Mouse (Mus musculus) adrenal gland, postnatal 4 days (tissue): Measurements from ENCODE around the gene Prrt2. TPM values are rescaled to one million over a fixed set of nuclear protein-coding genes. Genes with fewer than 3 reads are reported as not detected.

Source experiments
- DNase-seq, 2 experiments: peaks; one replicate each; pipeline ENCODE4 v3.0.0; 2021 to 2022; ENCODE audit warnings: low spot score in 2 of 2, mixed read lengths in 2 of 2
- long read RNA-seq, 2 experiments: library from polyadenylated mRNA; stranded (forward); transcript quantifications; one replicate each; pipeline ENCODE4 v2.0.0; 2021
- total RNA-seq, 2 experiments: library from RNA; stranded (reverse); gene quantifications; 2 replicates each; pipeline ENCODE4 v1.2.3; 2021

Prrt2 gene
- 10 to 100 TPM in 1 of 2 experiments, 1 to 10 TPM in 1; 7.4 to 11.1 TPM for total RNA-seq
- long read RNA-seq, experiment 1, partial matches to known transcripts = 0 of 1 reads
- long read RNA-seq, experiment 1, other reads (novel, unspliced or antisense) = 0 of 1 reads
- long read RNA-seq, experiment 2, partial matches to known transcripts = 1 of 2 reads
- long read RNA-seq, experiment 2, other reads (novel, unspliced or antisense) = 1 of 2 reads

- peak in 1 of 2 experiments; percentile 38 for DNase-seq
These were observed at the start of gene Prrt2, which contains the start of gene Gm42742 for GRCm38 (mm10) chr7:127020901-127021562. Gene Prrt2, minus strand, starts transcription at chr7:127021211. Gene Gm42742, minus strand, starts transcription at chr7:127021097.

GRCm38 (mm10) chr7:127066317-127066716, 45.3 kb upstream of the Prrt2 start:
- DNase-seq = no peak

GRCm38 (mm10) chr7:127065538-127065937, 44.5 kb upstream of the Prrt2 start:
- no peak for DNase-seq

GRCm38 (mm10) chr7:127055026-127055585, 34.1 kb upstream of the Prrt2 start:
- no peak for DNase-seq

DNA sequence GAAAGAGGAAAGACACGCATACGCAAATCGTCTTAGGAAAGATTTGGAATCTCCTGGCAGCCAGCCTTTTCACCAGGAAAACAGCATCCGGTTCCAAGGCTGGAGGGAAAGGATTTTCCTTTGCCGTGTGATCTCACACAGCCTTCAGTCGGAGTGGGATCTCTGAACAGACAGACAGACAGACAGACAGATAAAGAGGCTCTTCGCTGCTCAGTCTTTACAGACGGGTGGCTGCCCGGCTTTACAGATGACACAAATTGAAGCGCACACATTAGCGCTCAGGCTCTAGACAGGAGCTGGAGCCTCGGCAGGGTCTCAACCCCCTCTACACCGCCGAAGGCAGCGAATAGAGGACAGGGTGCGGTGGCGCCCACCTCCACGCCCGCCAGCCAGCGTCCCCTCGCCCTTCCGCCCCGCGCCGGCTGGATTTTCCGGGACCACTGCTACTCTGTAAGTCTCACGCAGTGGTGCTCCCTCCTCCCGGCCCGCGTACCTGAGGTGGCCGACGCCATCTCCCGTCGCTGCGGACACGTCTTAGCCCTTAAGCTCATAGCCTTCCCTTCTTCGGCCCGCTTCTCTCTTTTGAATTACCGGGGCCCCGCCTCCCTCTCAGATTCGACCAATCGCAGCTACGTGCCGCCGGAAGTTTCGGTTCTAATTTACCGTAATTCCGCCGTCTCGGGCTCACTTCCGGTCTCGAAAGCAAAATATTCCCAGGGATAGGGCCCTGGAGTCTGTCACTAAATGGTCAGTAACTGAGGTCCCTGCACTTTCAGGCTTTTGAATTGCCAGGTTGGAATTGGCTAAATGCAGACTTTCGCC, 21.1 kb upstream of the Prrt2 start, which contains the start of gene Kif22:
TSS of gene Kif22 (minus strand) at position 621 of the 822 bp plus-strand sequence.
- DNase-seq = peak; percentile 76 to 86

- no peak for DNase-seq
These were observed 10.2 kb upstream of the Prrt2 start for GRCm38 (mm10) chr7:127031244-127031643.

GRCm38 (mm10) chr7:127030172-127030571, 9.2 kb upstream of the Prrt2 start:
- DNase-seq = no peak

DNA sequence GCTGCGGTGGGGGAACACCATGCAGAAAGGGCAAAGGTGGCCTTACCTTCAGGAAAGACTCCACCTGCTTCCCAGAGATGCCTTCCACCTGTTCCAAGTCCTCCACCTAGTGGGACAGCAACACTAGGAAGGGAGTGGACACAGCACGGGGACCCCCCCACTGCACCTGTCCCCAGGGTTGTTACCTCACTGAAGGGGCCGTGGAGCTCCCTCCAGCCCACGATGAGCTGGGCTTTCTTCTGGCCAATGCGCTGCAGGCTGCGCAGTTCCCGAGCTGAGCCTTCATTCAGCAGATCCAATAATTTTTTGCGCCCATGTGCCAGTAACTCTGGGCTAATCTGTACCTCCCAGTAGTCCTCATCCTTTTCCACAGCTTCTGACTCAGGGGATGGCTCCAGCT, 6.9 kb upstream of the Prrt2 start:
- no peak for DNase-seq

DNA sequence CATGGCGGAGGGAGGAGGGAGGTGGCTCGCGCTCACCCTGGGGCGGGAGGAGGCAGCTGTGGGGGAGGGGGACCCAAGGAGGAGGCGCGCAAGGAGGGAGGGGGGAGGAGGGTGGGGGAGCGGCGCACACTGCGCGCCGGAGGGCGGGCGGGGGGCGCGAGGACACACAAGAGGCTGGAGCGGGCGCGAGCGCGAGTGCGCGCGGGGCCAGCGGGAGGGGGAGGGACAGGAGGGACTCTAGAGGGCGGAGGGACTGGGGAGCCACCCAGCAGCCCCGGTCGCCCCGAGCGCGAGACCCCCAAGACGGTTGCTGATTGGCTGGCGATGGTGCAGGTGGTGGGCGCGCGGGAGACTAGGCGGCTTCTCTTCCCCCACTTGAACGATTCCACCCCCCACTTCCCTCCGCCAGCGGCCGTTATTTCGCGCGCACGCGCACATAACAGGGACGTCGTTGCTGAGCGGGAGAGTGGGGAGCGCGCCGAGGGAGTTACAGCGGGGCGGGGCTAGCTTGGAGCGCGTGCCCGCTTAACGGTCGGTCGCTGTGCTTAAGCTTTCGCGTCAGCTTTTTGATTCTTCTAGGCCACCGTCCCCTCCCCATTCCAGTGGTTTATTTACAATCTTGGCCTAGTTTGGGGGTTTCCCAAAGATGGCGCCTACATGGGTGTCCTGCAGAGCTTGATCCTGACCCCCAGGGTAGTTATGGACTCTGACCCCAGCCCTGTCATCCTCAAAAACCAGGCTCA, 6.1 kb upstream of the Prrt2 start, which contains the start of gene Maz:
TSS of gene Maz (minus strand) at position 54 of the 743 bp plus-strand sequence.
- peak; percentile 94 to 99 for DNase-seq

GRCm38 (mm10) chr7:127026616-127026983, 5.6 kb upstream of the Prrt2 start:
- DNase-seq = peak in 1 of 2 experiments; percentile 68

GRCm38 (mm10) chr7:127026161-127026600, 5.2 kb upstream of the Prrt2 start:
- peak; percentile 51 to 62 for DNase-seq

DNA sequence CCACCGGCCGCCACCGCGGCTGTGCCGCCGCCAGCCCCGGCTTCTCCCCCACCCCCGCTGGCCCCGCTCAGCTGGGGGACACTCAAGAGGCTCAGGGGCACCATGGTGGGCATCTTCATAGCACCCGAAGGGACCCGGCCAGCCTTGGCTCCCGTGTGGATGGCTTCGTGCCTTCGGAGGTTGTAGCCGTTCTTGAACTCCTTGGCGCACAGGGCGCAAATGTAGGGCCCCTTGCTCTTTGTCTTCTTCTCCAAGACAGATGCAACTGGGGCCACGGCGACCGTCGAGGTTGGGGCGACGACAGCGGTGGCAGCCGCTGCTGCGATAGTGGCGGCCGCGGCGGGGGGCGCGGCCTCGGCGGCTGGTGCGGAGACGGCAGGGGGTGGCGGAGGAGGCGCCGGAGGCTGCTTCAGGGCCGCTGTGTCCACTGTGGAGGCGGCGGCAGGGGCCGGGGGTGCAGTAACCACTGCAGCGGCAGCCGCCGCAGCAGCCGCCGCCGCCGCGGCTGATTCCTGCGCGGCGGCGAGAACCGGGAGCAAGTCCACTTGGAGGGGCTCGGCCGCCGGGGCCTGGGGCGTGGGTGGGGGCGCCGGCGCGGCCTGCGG, 4.6 kb upstream of the Prrt2 start:
- DNase-seq = peak in 1 of 2 experiments; percentile 44

- DNase-seq = peak; percentile 64 to 65
These were observed 3.9 kb upstream of the Prrt2 start for GRCm38 (mm10) chr7:127024755-127025555.

DNA sequence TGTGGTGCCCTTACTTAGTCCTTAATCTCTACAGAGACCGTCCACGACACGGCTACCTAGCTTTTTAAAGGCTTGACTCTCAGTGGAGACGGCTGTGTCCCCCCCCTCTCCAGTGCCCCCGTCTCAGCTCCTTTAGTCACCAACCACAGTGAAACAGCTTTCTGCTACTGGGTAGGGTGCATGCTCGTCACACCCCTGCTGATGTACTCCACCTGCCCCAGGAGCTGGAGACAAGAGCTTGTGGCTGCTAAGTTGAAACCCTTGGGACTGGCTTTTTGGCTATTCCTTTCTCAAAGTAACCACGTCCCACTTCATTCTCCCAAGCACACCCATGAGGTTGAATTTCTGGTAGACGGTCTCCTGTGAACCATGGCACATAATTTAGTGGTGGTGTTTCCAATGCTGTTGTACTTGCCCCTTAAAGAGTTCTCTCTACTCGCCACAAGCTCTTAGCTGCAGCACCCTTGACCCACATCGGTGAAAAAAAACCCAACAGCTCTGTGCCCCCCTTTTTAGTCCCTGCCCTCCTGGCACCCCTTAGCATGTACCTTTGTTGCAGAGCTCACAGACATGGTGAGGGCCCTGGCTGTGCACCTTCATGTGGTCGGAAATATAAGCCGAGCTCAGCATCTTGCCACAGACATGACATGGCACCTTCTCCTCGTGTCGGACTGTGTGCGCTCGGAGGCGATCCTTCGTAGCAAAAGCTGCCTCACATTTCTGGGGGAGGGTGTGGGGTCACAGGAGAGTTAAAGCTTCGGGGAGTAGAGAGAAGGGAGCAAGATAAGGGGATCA, 3.1 kb upstream of the Prrt2 start:
- no peak for DNase-seq

DNA sequence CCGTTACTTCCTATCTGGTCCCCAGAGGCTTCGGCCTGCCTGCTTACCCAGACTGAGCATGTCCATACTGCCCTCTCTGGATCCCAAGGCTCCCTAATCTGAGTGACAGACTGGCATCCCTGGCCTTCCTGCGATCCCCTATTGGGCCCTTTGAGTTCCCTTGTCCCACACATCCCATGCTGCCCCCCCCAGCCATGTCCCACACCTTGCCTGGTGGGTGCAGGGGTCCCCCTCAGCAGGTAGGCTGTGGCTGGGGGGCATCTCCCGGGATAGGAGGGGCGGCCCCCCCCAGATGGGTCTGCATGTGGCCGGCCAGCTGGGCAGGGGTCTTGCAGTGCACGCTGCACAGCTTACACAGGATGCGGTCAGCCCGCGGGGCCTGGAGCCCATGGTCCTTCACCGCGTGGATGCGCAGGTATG, 2.3 kb upstream of the Prrt2 start:
- DNase-seq = no peak

GRCm38 (mm10) chr7:127022528-127023271, 1.7 kb upstream of the Prrt2 start:
- no peak for DNase-seq

DNA sequence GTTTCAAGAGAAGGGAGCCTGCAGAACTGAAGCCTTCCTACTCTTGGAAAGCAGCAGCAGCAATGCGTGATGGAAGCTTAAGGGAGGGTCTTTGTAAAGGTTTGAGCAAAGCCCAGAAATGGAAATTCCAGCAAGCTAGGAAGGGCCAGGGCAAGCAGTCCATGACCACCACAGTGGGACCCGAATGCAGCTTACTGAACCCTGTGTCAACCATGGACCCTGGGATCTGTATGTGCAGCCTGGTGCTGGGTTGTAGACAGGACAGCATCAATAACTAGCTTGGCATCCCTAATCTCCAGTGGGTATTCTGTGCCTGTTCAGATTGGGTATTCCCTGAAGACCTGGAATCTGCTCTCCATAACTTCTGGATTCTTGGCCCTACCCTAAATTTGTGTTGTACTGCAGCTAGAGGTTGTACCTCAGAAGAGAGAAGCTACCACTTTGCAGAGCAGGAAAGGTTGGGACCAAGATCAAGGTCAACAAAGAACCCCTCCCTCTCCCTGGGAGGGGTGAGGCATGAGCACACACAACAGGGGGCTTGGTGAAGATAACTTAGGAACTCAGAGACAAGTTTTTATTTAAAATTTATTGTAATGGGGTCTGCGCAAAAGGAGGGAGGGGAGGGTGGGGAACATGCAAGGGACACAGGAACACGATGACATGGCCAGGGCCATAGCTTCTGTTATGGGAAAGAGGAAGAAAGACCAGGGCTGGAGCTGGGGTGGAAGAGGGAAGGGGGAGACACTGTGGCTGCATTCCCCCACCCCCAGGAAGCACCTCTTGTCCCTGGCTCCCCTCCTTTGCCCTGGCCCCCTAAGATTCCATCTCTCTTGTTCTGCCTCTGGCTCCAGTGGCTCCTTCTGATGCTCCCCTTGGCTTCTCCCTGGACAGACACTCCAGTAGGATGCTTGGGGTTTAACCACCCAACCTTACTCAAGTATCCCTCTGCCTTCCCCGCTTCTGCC, 834 bp upstream of the Prrt2 start:
- DNase-seq = no peak
